Comparison of ENCODE assay signal across 26 mouse cellular contexts in genomic region chr6:17410409-17410722, GRCm38 (mm10). TPM values are rescaled to one million over a fixed set of nuclear protein-coding genes. Genes with fewer than 3 reads are reported as not detected.
A peak's percentile ranks its signal among the peaks of the same experiment; 100 is the strongest.
DNase-seq lines count a peak whose midpoint lies in the region; ATAC-seq and TF ChIP-seq lines count a peak whose summit lies in the region.
"Had no signal": no experiment of that assay in that cellular context is flagged by ENCODE, and none has a peak within 500 bp of the region (broad histone marks: within the 10 kb centered on the region; RNA-seq: fewer than 3 reads in every experiment).

No protein-coding gene starts in this region.

- H3K9me3 ChIP-seq in liver, postnatal 0 days (ENCODE audit: low read length), result no peaks in the 10 kb centered on the region
- H3K9me3 ChIP-seq in liver, embryonic 11.5 days (ENCODE audit: control insufficient read depth, low read length), result no peaks in the 10 kb centered on the region
- H3K9me3 ChIP-seq: forebrain, embryonic 10.5 days; forebrain, embryonic 13.5 days; heart, embryonic 10.5 days; heart, embryonic 13.5 days had no signal

- no peak overlapping the region for H3K9ac ChIP-seq in liver, postnatal 0 days (replicated peaks)
- no peak overlapping the region for H3K9ac ChIP-seq in liver, embryonic 11.5 days (ENCODE audit: low read depth, low read length)
- H3K9ac ChIP-seq: forebrain, embryonic 13.5 days; heart, embryonic 13.5 days; hindbrain, embryonic 14.5 days had no signal

- peak; percentile 27; the same call in 1 of the 2 replicates for ATAC-seq in liver, postnatal 0 days
- ATAC-seq in liver, embryonic 11.5 days (replicated peaks; ENCODE audit: low FRiP score), result no peak
- ATAC-seq in common myeloid progenitor, adult 5-6 weeks (replicated peaks; ENCODE audit: low read depth, poor library complexity, severe bottlenecking), result peak; percentile 51
- peak; percentile 47 for ATAC-seq in megakaryocyte progenitor cell, adult 5-6 weeks (replicated peaks; ENCODE audit: poor library complexity)
- 0 out of 2 replicates have a peak, but pooled peaks have one; percentile 24 for ATAC-seq in monocyte, adult 5-6 weeks (replicated peaks; ENCODE audit: insufficient number of reproducible peaks, low FRiP score, low TSS enrichment, poor library complexity, severe bottlenecking)
- ATAC-seq: activated CD4-positive, CD25-positive, alpha-beta regulatory T cell, adult 4 months; forebrain, embryonic 13.5 days; forebrain, embryonic 16.5 days had no signal

- TF ChIP-seq EP300 in liver, postnatal 0 days (IDR thresholded peaks at IDR 0.05; ENCODE audit: low read depth), result no peak

- no peak for TF ChIP-seq CTCF in liver, postnatal 0 days (IDR thresholded peaks at IDR 0.05; ENCODE audit: low read depth)

- H3K4me1 ChIP-seq in liver, postnatal 0 days (ENCODE audit: insufficient read depth), result 0 out of 2 replicates have a peak, but pooled peaks cover 8% of the 10 kb centered on the region
- H3K4me1 ChIP-seq in liver, embryonic 11.5 days (replicated peaks; ENCODE audit: control insufficient read depth, insufficient read depth, low read length), result no peaks in the 10 kb centered on the region
- H3K4me1 ChIP-seq: forebrain, embryonic 10.5 days; forebrain, embryonic 13.5 days; heart, embryonic 10.5 days had no signal

- peak; percentile 13 for DNase-seq in liver, postnatal 0 days
- DNase-seq in liver, embryonic 11.5 days (ENCODE audit: low spot score), result no peak
- no peak for DNase-seq in adrenal gland, adult 2 months
- no peak for DNase-seq in adipocyte (ENCODE audit: low spot score)
- no peak for DNase-seq in gastrocnemius, adult 8-10 months (ENCODE audit: low spot score in 2 of 2)
- DNase-seq: adrenal gland, postnatal 14 days; B cell, adult 2 months; cerebellum, adult 11-12 months; cerebellum, adult 8-10 months; cerebellum, postnatal 10 days; cerebellum, postnatal 36 days; gastrocnemius, adult 2 months; gastrocnemius, postnatal 25 days; heart, adult 2 months; heart, postnatal 14 days; heart, postnatal 4 days had no signal

- no peaks in the 10 kb centered on the region for H3K36me3 ChIP-seq in liver, postnatal 0 days (replicated peaks; ENCODE audit: insufficient read depth, low read length)
- no peaks in the 10 kb centered on the region for H3K36me3 ChIP-seq in liver, embryonic 11.5 days (ENCODE audit: control insufficient read depth, insufficient read depth, low read length)
- H3K36me3 ChIP-seq: forebrain, embryonic 10.5 days; heart, embryonic 10.5 days; heart, embryonic 13.5 days had no signal

- 0 out of 2 replicates have a peak overlapping the region, but pooled peaks have one; percentile 11 for H3K27ac ChIP-seq in liver, postnatal 0 days (ENCODE audit: low read depth)
- no peak overlapping the region for H3K27ac ChIP-seq in liver, embryonic 11.5 days (ENCODE audit: low read depth, low read length)
- H3K27ac ChIP-seq: forebrain, embryonic 10.5 days; forebrain, embryonic 13.5 days; gastrocnemius, adult 2 months; heart, adult 2 months; heart, embryonic 10.5 days; heart, embryonic 13.5 days; hindbrain, embryonic 14.5 days had no signal

- no peaks in the 10 kb centered on the region for H3K27me3 ChIP-seq in liver, postnatal 0 days (ENCODE audit: insufficient read depth, low read length)
- H3K27me3 ChIP-seq in liver, embryonic 11.5 days (replicated peaks; ENCODE audit: control insufficient read depth, insufficient read depth, low read length), result no peaks in the 10 kb centered on the region
- H3K27me3 ChIP-seq: forebrain, embryonic 13.5 days; heart, embryonic 13.5 days had no signal

- WGBS in liver, postnatal 0 days (ENCODE audit: insufficient replicate concordance), result 34% methylated on average over 4 of the region's 4 CpGs
- 53% methylated on average over 4 of the region's 4 CpGs for WGBS in liver, embryonic 11.5 days

- no peak overlapping the region for H3K4me3 ChIP-seq in liver, postnatal 0 days (ENCODE audit: low read depth, low read length)
- no peak overlapping the region for H3K4me3 ChIP-seq in liver, embryonic 11.5 days (ENCODE audit: low read depth, low read length)
- H3K4me3 ChIP-seq: forebrain, embryonic 10.5 days; forebrain, embryonic 13.5 days; gastrocnemius, adult 2 months; heart, adult 2 months; heart, embryonic 10.5 days; heart, embryonic 13.5 days had no signal

- H3K4me2 ChIP-seq in liver, postnatal 0 days (ENCODE audit: low read depth, low read length), result peak overlapping the region; percentile 48
- H3K4me2 ChIP-seq in liver, embryonic 11.5 days, result no peak overlapping the region
- H3K4me2 ChIP-seq: forebrain, embryonic 13.5 days; heart, embryonic 13.5 days; hindbrain, embryonic 14.5 days had no signal

RNA-seq across cellular contexts. Expression of gene Met, which starts 53.2 kb away (rescaled TPM):
- polyA plus RNA-seq in liver, postnatal 0 days (2015; fragmentation: Nextera tagmentation; extraction: Ambion mirVana), result 7.2 and 8.2 TPM in 2 replicates
- 7.8 and 8.2 TPM in 2 replicates for polyA plus RNA-seq in liver, embryonic 11.5 days (2014; fragmentation: Nextera tagmentation; extraction: Ambion mirVana)
- 6.4 and 6.7 TPM in 2 replicates for total RNA-seq in common myeloid progenitor, adult 5-6 weeks (2017)
- 28.2 and 33.6 TPM in 2 replicates for total RNA-seq in megakaryocyte progenitor cell, adult 5-6 weeks (2015)
- total RNA-seq in megakaryocyte progenitor cell, adult 5-6 weeks (2017), result 21.6 and 21.9 TPM in 2 replicates
- total RNA-seq in monocyte, adult 5-6 weeks (2017), result 1.0 to 1.6 TPM (median 1.2 TPM) in 3 replicates
- 10 to 100 TPM in 1 of 2 experiments, 1 to 10 TPM in 1; 7.8 to 11.5 TPM for total RNA-seq in adrenal gland, adult 2 months (2021)
- 0.84 and 1.5 TPM in 2 replicates for polyA plus RNA-seq in adrenal gland, adult 2 months (2012; rRNA removed)
- 10 to 100 TPM; 11.4 to 15.6 (median 13.2) TPM for total RNA-seq in gastrocnemius, adult 8-10 months (2022)
- polyA plus RNA-seq: activated CD4-positive, CD25-positive, alpha-beta regulatory T cell, adult 4 months had no signal
